Mouse (Mus musculus): ENCODE measurements around the gene Cobl.

- TF ChIP-seq CTCF (IDR thresholded peaks at IDR 0.05; ENCODE audit: low read depth) (no peak), EP300 (IDR thresholded peaks at IDR 0.05; ENCODE audit: low read depth) (no peak)
These were observed 93.8 kb downstream of the Cobl start for GRCm38 (mm10) chr11:12370957-12371356.
